Mouse (Mus musculus) kidney, adult 2 months (tissue): ENCODE measurements around the gene Catsper4. TPM values are rescaled to one million over a fixed set of nuclear protein-coding genes. Genes with fewer than 3 reads are reported as not detected.

Experiments
- DNase-seq: peaks from one replicate; pipeline ENCODE4 v3.0.0; 2021
- H3K27ac ChIP-seq: fragments of 200-500 bp; 2 replicates; pipeline ENCODE4 v1.5.1; 2012; ENCODE audit warnings: low read depth, low read length, control low read depth, inconsistent platforms; ENCODE audit not compliant: insufficient read depth
- H3K27me3 ChIP-seq: fragments of 200-500 bp; replicated peaks from 2 replicates; pipeline ENCODE4 v1.6.1; 2012; ENCODE audit warnings: mild to moderate bottlenecking, moderate library complexity, low read length, inconsistent platforms; ENCODE audit not compliant: control insufficient read depth, insufficient read depth
- H3K36me3 ChIP-seq: fragments of 200-500 bp; 2 replicates; pipeline ENCODE4 v1.6.1; 2012; ENCODE audit warnings: mild to moderate bottlenecking, moderate library complexity, low read length, inconsistent platforms; ENCODE audit not compliant: control insufficient read depth, insufficient read depth
- H3K4me1 ChIP-seq: fragments of 200-500 bp; 2 replicates; pipeline ENCODE4 v1.6.1; 2011; ENCODE audit warnings: low read length; ENCODE audit not compliant: control insufficient read depth, insufficient read depth
- H3K4me3 ChIP-seq: fragments of 200-500 bp; 2 replicates; pipeline ENCODE4 v1.5.1; 2011; ENCODE audit warnings: mild to moderate bottlenecking, low read depth, low read length, control low read depth; ENCODE audit not compliant: insufficient read depth
- CTCF ChIP-seq: fragments of 200-500 bp; conservative IDR thresholded peaks from 2 replicates; pipeline ENCODE4 v1.5.1; 2011; ENCODE audit warnings: low read depth, mild to moderate bottlenecking, control low read depth, low read length, moderate library complexity, mixed read lengths; ENCODE audit not compliant: insufficient read depth, insufficient read length
- POLR2A ChIP-seq: fragments of 200-500 bp; IDR thresholded peaks from one replicate; pipeline ENCODE4 v1.6.1; 2011; ENCODE audit warnings: low read depth, low read length, control low read depth
- WGBS: fragments of 180-500 bp; shearing (Covaris S2); methylation state at CpG from one replicate; pipeline ENCODE4 v1.1.7; 2018; 5-methylcytosine and 5-hydroxymethylcytosine counted together
- polyA plus RNA-seq: library from polyadenylated mRNA; depleted of rRNA; stranded (reverse); fragments of >200 nt; gene quantifications from 2 replicates; pipeline ENCODE4 v1.2.3, GENCODE M21; 2012

Gene Catsper4
- polyA plus RNA-seq, 1 experiment, result 0.38 TPM

GRCm38 (mm10) chr4:134263191-134263590 lies 36.0 kb upstream of the Catsper4 start:
- TF ChIP-seq POLR2A (no peak), CTCF (peak; percentile 88)
- no peak overlapping the region for H3K4me3 ChIP-seq
- no peak overlapping the region for H3K27ac ChIP-seq
- H3K4me1 ChIP-seq, result no peaks in the 10 kb centered on the region
- WGBS, result 26% methylated on average over 6 of the region's 6 CpGs
- H3K27me3 ChIP-seq, result no peaks in the 10 kb centered on the region
- no peaks in the 10 kb centered on the region for H3K36me3 ChIP-seq
- DNase-seq, result peak; percentile 76

GRCm38 (mm10) chr4:134258354-134258753 lies 31.2 kb upstream of the Catsper4 start:
- peak; percentile 38 for DNase-seq
- H3K36me3 ChIP-seq, result no peaks in the 10 kb centered on the region
- 41% methylated on average over 11 of the region's 11 CpGs for WGBS
- H3K27ac ChIP-seq, result no peak overlapping the region
- 0 out of 2 replicates have a peak, but pooled peaks cover 3% of the 10 kb centered on the region for H3K4me1 ChIP-seq
- H3K4me3 ChIP-seq, result no peak overlapping the region
- no peak for TF ChIP-seq CTCF
- no peak for TF ChIP-seq POLR2A
- H3K27me3 ChIP-seq, result no peaks in the 10 kb centered on the region

GRCm38 (mm10) chr4:134257198-134258009 lies 30.2 kb upstream of the Catsper4 start:
- no peaks in the 10 kb centered on the region for H3K36me3 ChIP-seq
- peak; percentile 51 for DNase-seq
- H3K27me3 ChIP-seq, result no peaks in the 10 kb centered on the region
- H3K4me3 ChIP-seq, result no peak overlapping the region
- WGBS, result 57% methylated on average over 11 of the region's 11 CpGs
- H3K27ac ChIP-seq, result peak overlapping the region; percentile 63
- TF ChIP-seq POLR2A (no peak), CTCF (no peak)
- 0 out of 2 replicates have a peak, but pooled peaks cover 3% of the 10 kb centered on the region for H3K4me1 ChIP-seq

- peak; percentile 76 for DNase-seq
- Histone ChIP-seq H3K4me3 (peak overlapping the region; percentile 15; the same call in 1 of the 2 replicates), H3K4me1 (0 out of 2 replicates have a peak, but pooled peaks cover 6% of the 10 kb centered on the region), H3K27me3 (peaks cover 2% of the 10 kb centered on the region; the same call in 1 of the 2 replicates), H3K27ac (peak overlapping the region; percentile 75), H3K36me3 (no peaks in the 10 kb centered on the region)
- 46% methylated on average over 19 of the region's 19 CpGs for WGBS
- no peak for TF ChIP-seq CTCF
- no peak for TF ChIP-seq POLR2A
Observed at GRCm38 (mm10) chr4:134256407-134257197, 29.4 kb upstream of the Catsper4 start.

GRCm38 (mm10) chr4:134255854-134256253 lies 28.7 kb upstream of the Catsper4 start:
- peak; percentile 66 for DNase-seq
- peak overlapping the region; percentile 15; the same call in 1 of the 2 replicates for H3K4me3 ChIP-seq
- no peaks in the 10 kb centered on the region for H3K36me3 ChIP-seq
- peaks cover 8% of the 10 kb centered on the region; the same call in 1 of the 2 replicates for H3K4me1 ChIP-seq
- peaks cover 6% of the 10 kb centered on the region for H3K27me3 ChIP-seq
- 65% methylated on average over 4 of the region's 4 CpGs for WGBS
- H3K27ac ChIP-seq, result peak overlapping the region; percentile 75
- TF ChIP-seq CTCF (no peak), POLR2A (no peak)

GRCm38 (mm10) chr4:134254835-134255234 lies 27.7 kb upstream of the Catsper4 start:
- Histone ChIP-seq H3K4me3 (no peak overlapping the region), H3K4me1 (peaks cover 10% of the 10 kb centered on the region; the same call in 1 of the 2 replicates), H3K27me3 (peaks cover 6% of the 10 kb centered on the region), H3K27ac (no peak overlapping the region), H3K36me3 (no peaks in the 10 kb centered on the region)
- DNase-seq, result no peak
- WGBS, result 69% methylated on average over 3 of the region's 3 CpGs
- no peak for TF ChIP-seq CTCF
- no peak for TF ChIP-seq POLR2A
